Mouse (Mus musculus) lung, embryonic 15.5 days (tissue): ENCODE measurements around the gene Msrb2. TPM values are rescaled to one million over a fixed set of nuclear protein-coding genes. Genes with fewer than 3 reads are reported as not detected.

ENCODE experiments used
- ATAC-seq: fragments of 200-750 bp; cut with Nextera tagmentation; 2 replicates; pipeline ENCODE4 v1.8.0; 2017; ENCODE audit warnings: moderate number of reproducible peaks, borderline replicate concordance; ENCODE audit not compliant: low FRiP score, low TSS enrichment; ENCODE audit errors: extremely low read depth
- H3K27ac ChIP-seq: fragments of 300-500 bp; sonication (generic); 2 replicates; pipeline ENCODE4 v1.5.1; 2015; ENCODE audit warnings: moderate library complexity, mild to moderate bottlenecking, inconsistent platforms
- H3K27me3 ChIP-seq: fragments of 300-500 bp; sonication (generic); 2 replicates; pipeline ENCODE4 v1.6.1; 2015; ENCODE audit warnings: inconsistent platforms
- H3K36me3 ChIP-seq: fragments of 300-500 bp; sonication (generic); 2 replicates; pipeline ENCODE4 v1.6.1; 2015; ENCODE audit warnings: inconsistent platforms
- H3K4me1 ChIP-seq: fragments of 300-500 bp; sonication (generic); 2 replicates; pipeline ENCODE4 v1.6.1; 2015; ENCODE audit warnings: inconsistent platforms
- H3K4me2 ChIP-seq: fragments of 300-500 bp; sonication (generic); 2 replicates; pipeline ENCODE4 v1.6.1; 2015; ENCODE audit warnings: inconsistent platforms, mild to moderate bottlenecking, moderate library complexity
- H3K4me3 ChIP-seq: fragments of 300-500 bp; sonication (generic); 2 replicates; pipeline ENCODE4 v1.5.1; 2015; ENCODE audit warnings: mild to moderate bottlenecking, inconsistent platforms
- H3K9ac ChIP-seq: fragments of 300-500 bp; sonication (generic); 2 replicates; pipeline ENCODE4 v1.6.1; 2015; ENCODE audit warnings: inconsistent platforms
- H3K9me3 ChIP-seq: fragments of 300-500 bp; sonication (generic); 2 replicates; pipeline ENCODE4 v1.6.1; 2016; ENCODE audit warnings: inconsistent platforms
- WGBS: fragments of 180-500 bp; shearing (Covaris S2); methylation state at CpG from one replicate; pipeline ENCODE4 v1.1.7; 2015; 5-methylcytosine and 5-hydroxymethylcytosine counted together
- polyA plus RNA-seq: library from polyadenylated mRNA; unstranded; fragments of >200 nt; fragmentation: Nextera tagmentation; extraction: Ambion mirVana; gene quantifications from 2 replicates; pipeline ENCODE4 v1.2.1, GENCODE M21; 2015

Msrb2 gene
- polyA plus RNA-seq, 1 experiment from 2014 or later = 31.9 TPM

DNA sequence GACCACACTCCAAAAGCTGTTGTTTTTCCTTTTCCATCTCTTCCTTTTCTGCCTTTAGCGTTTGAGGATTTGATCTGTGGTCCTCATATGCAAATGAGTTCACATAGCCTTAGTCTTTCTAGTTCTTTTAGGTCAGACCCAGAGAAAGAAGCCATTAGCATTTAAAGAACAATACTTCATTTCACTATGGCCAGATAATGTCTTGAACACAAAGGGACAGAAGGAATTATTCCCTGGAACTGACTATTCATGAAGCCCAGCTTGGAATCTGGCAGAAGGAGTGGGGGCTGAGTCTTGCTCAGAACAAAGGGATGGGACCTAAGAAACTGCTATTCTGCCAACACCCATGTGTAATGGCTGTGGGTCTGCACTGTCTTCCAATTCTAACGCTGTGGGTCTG, 21.6 kb downstream of the Msrb2 start:
- no peaks in the 10 kb centered on the region for H3K4me1 ChIP-seq
- WGBS = 41% methylated on average over 2 of the region's 2 CpGs
- no peak overlapping the region for H3K9ac ChIP-seq
- no peak overlapping the region for H3K4me2 ChIP-seq
- H3K27ac ChIP-seq = no peak overlapping the region
- no peak for ATAC-seq
- H3K36me3 ChIP-seq = no peaks in the 10 kb centered on the region
- no peaks in the 10 kb centered on the region for H3K9me3 ChIP-seq
- H3K4me3 ChIP-seq = no peak overlapping the region
- H3K27me3 ChIP-seq = no peaks in the 10 kb centered on the region

DNA sequence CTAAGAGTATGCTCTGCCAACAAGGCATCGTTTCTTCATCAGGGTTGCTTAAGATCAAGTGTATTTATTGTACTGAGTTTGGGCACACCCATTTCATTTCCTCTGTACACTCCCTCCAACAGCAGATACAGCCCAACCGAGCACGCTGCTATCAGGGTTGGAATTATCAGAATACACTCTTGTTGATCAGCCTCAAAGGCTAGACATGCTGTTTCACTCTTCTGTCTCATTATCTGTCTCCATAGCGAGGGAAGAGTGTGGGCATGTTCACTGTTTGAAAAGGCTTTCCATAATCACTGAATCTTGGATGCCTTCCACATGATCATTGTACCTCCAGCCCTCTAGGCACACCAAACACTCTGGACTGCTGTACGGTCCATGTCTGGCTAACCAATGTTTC, 34.2 kb downstream of the Msrb2 start:
- no peak overlapping the region for H3K4me3 ChIP-seq
- H3K9me3 ChIP-seq = no peaks in the 10 kb centered on the region
- H3K27me3 ChIP-seq = no peaks in the 10 kb centered on the region
- H3K9ac ChIP-seq = no peak overlapping the region
- WGBS = 39% methylated on average over 5 of the region's 5 CpGs
- no peaks in the 10 kb centered on the region for H3K4me1 ChIP-seq
- H3K4me2 ChIP-seq = no peak overlapping the region
- no peaks in the 10 kb centered on the region for H3K36me3 ChIP-seq
- ATAC-seq = 0 out of 2 replicates have a peak, but pooled peaks have one; percentile 50
- H3K27ac ChIP-seq = no peak overlapping the region

DNA sequence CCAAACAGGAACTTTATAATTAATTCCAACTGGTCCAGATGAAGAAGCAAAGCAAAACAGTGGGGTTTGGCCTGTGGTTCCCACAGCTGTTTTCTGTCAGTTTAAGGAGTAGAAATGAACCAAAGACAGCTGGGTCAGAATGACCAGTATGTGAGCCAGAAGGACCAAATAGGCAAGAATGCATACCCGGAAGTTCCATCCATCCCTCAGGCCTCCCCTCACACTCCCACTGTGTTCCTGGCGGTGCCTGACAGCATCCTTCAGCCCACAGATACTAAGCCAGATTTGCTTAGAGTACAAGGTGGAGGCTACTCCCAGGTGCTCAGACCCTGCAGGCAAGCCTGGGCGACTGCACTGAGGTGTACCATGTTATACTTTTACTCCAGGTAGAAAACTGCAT, 35.3 kb downstream of the Msrb2 start:
- Histone ChIP-seq H3K9me3 (no peaks in the 10 kb centered on the region), H3K4me2 (no peak overlapping the region), H3K27me3 (no peaks in the 10 kb centered on the region), H3K36me3 (no peaks in the 10 kb centered on the region), H3K27ac (no peak overlapping the region), H3K4me1 (no peaks in the 10 kb centered on the region), H3K4me3 (no peak overlapping the region), H3K9ac (no peak overlapping the region)
- ATAC-seq = peak; percentile 71; the same call in 1 of the 2 replicates
- WGBS = 44% methylated on average over 3 of the region's 3 CpGs

- Histone ChIP-seq H3K4me1 (0 out of 2 replicates have a peak, but pooled peaks cover 6% of the 10 kb centered on the region), H3K27me3 (no peaks in the 10 kb centered on the region; the same call in 1 of the 2 replicates), H3K4me3 (peak overlapping the region; percentile 26), H3K4me2 (peak overlapping the region; percentile 51), H3K9me3 (no peaks in the 10 kb centered on the region), H3K36me3 (no peaks in the 10 kb centered on the region), H3K27ac (no peak overlapping the region), H3K9ac (no peak overlapping the region)
- 19% methylated on average over 19 of the region's 19 CpGs for WGBS
- no peak; the same call in 1 of the 2 replicates for ATAC-seq
Measured at GRCm38 (mm10) chr2:19414222-19414965, 43.2 kb downstream of the Msrb2 start.

DNA sequence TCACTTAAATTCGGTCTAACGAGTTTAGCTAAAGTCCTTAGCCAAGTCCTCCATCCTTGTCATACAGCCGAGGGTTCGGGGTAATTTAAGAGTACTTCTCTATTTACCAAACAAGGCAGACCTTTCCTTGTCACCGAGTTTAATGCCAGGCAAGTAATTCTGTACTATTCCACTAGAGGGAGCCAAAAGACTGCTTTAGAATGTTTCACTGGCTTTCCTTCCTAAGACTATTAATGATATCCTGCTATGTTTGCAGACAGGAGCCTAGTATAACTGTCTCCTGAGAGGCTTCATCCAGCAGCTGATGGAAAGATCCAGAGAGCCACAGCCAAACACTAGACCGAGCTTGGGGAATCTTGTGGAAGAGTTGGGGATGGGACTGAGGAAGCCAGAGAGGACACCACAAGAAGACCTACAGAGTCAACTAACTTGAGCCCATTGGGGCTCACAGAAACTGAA, 43.9 kb downstream of the Msrb2 start:
- Histone ChIP-seq H3K9ac (no peak overlapping the region), H3K9me3 (no peaks in the 10 kb centered on the region), H3K4me2 (peak overlapping the region; percentile 51), H3K27me3 (no peaks in the 10 kb centered on the region; the same call in 1 of the 2 replicates), H3K4me3 (peak overlapping the region; percentile 26), H3K36me3 (no peaks in the 10 kb centered on the region), H3K27ac (no peak overlapping the region), H3K4me1 (0 out of 2 replicates have a peak, but pooled peaks cover 6% of the 10 kb centered on the region)
- peak; percentile 31; the same call in 1 of the 2 replicates for ATAC-seq
- WGBS = 2% methylated on average over 6 of the region's 6 CpGs

- Histone ChIP-seq H3K27ac (no peak overlapping the region), H3K27me3 (no peaks in the 10 kb centered on the region; the same call in 1 of the 2 replicates), H3K9me3 (no peaks in the 10 kb centered on the region), H3K4me2 (no peak overlapping the region), H3K4me3 (no peak overlapping the region), H3K36me3 (no peaks in the 10 kb centered on the region), H3K9ac (no peak overlapping the region), H3K4me1 (0 out of 2 replicates have a peak, but pooled peaks cover 6% of the 10 kb centered on the region)
- WGBS = 64% methylated on average over 6 of the region's 6 CpGs
- ATAC-seq = no peak
Measured at GRCm38 (mm10) chr2:19416066-19416465, 44.8 kb downstream of the Msrb2 start.

DNA sequence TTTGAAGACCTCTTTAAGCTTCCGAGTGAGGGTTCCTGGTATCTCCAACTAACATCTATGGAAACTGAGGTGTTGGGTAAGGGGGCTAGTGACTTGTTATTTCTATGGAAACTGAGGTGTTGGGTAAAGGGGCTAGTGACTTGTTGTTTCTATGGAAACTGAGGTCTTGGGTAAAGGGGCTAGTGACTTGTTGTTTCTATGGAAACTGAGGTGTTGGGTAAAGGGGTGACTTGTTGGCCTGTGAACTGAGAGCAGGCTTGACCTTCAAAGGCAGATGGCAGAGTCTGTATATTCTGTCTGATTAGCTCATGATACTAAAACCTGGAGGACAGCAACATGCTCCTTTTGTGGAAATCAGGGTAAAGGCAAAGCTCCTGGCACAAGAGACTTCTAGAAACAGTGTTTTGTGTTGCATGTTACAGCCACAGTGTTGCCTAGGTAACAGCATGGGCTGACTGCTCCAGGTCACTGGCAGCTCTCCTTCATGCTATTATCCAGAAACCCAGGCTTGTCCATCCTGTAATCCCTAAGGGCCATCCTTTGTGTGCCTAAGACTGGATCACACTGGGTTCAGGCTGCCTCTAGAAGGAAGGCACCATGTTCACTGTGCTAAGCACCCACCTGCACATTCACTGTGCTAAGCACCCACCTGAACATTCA, 48.6 kb downstream of the Msrb2 start:
- H3K36me3 ChIP-seq = no peaks in the 10 kb centered on the region
- no peak for ATAC-seq
- no peak overlapping the region for H3K4me3 ChIP-seq
- H3K27me3 ChIP-seq = no peaks in the 10 kb centered on the region
- 23% methylated on average over 1 of the region's 1 CpGs for WGBS
- no peaks in the 10 kb centered on the region for H3K9me3 ChIP-seq
- no peak overlapping the region for H3K27ac ChIP-seq
- no peak overlapping the region for H3K9ac ChIP-seq
- H3K4me2 ChIP-seq = no peak overlapping the region
- H3K4me1 ChIP-seq = 0 out of 2 replicates have a peak, but pooled peaks cover 1% of the 10 kb centered on the region

- no peaks in the 10 kb centered on the region for H3K4me1 ChIP-seq
- no peak overlapping the region for H3K27ac ChIP-seq
- no peaks in the 10 kb centered on the region for H3K36me3 ChIP-seq
- no peaks in the 10 kb centered on the region for H3K9me3 ChIP-seq
- H3K4me3 ChIP-seq = no peak overlapping the region
- no peak overlapping the region for H3K9ac ChIP-seq
- no peak for ATAC-seq
- no peak overlapping the region for H3K4me2 ChIP-seq
- peaks cover 6% of the 10 kb centered on the region; the same call in 1 of the 2 replicates for H3K27me3 ChIP-seq
Measured at GRCm38 (mm10) chr2:19422226-19422625, 51.0 kb downstream of the Msrb2 start.

GRCm38 (mm10) chr2:19423086-19423485, 51.8 kb downstream of the Msrb2 start:
- Histone ChIP-seq H3K27ac (no peak overlapping the region), H3K4me2 (no peak overlapping the region), H3K36me3 (no peaks in the 10 kb centered on the region), H3K9me3 (no peaks in the 10 kb centered on the region), H3K9ac (no peak overlapping the region), H3K27me3 (peaks cover 9% of the 10 kb centered on the region; the same call in 1 of the 2 replicates), H3K4me1 (no peaks in the 10 kb centered on the region), H3K4me3 (no peak overlapping the region)
- WGBS = 75% methylated on average over 6 of the region's 6 CpGs
- ATAC-seq = no peak

DNA sequence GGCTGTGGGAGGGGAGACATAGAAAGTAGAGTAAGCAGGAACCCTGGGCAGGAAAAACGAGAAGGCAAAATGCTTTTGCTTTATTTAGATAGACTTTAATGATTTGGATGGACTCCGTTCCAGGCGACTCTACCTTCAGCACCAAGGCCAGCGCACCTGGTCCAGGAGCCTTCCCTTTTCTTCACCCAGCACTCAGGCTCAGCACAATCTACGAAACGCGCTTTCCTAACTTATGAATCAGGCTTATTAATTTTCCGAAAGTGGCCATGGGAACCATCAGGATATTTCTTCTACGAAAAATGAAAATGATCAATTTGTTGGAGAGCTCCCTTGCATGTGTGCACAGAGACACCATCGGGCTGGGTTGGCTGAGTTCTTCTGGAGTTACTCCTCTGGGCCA, 57.8 kb downstream of the Msrb2 start:
- no peaks in the 10 kb centered on the region for H3K36me3 ChIP-seq
- no peak for ATAC-seq
- no peak overlapping the region for H3K27ac ChIP-seq
- H3K9ac ChIP-seq = no peak overlapping the region
- peaks cover 66% of the 10 kb centered on the region for H3K27me3 ChIP-seq
- H3K4me2 ChIP-seq = no peak overlapping the region
- no peaks in the 10 kb centered on the region for H3K9me3 ChIP-seq
- 1% methylated on average over 10 of the region's 10 CpGs for WGBS
- no peak overlapping the region for H3K4me3 ChIP-seq
- peaks cover 9% of the 10 kb centered on the region; the same call in 1 of the 2 replicates for H3K4me1 ChIP-seq

DNA sequence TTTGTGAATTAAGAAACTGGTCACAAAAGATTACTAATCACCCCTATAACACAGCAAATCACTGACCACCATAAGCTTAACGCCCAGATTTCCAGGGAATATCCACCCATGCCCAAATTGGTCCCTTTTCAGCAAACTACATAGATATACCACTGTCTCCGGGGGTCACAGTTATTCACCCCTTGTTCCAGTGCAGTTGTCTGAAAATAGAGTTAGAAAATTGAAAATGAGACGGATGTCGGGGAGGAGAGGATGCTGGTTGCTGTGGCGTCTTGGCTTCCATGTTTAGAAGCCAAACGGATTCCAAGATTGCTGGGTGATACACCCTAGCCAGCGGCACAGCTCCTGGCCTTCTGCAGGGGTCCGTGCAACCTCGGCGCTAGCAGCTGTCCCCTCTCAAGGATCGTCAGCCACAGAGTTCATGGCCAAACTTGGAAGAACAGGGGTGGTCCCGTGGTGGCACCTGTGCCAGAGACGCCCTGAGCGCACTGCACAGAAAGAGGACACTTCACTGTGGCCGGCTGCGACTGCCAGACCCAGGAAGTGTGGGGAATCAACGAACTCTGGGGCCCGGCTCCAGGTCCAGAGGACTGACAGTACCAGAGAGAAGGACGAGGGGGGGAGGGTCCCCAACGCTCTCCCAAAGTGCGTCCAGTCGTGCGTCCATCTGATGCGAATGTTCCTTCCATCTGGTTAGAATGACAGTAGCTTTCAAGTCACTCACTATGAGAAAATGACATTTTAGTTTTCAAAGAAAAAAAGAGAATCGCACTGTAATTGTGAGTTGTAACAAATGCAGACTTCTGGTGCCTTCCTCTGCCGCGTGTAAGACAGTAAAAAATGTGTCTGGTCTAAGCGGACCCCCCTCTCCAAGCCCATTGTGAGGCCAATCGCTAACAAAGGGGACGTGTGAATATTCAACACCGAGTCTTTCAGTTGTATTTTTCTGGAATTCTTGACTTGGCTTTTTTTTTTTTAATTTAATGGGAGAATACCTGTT, 58.8 kb downstream of the Msrb2 start:
- no peak overlapping the region for H3K27ac ChIP-seq
- no peak overlapping the region for H3K4me3 ChIP-seq
- no peak for ATAC-seq
- H3K9me3 ChIP-seq = no peaks in the 10 kb centered on the region
- WGBS = 4% methylated on average over 31 of the region's 31 CpGs
- H3K4me2 ChIP-seq = no peak overlapping the region
- H3K4me1 ChIP-seq = peaks cover 9% of the 10 kb centered on the region; the same call in 1 of the 2 replicates
- no peaks in the 10 kb centered on the region for H3K36me3 ChIP-seq
- no peak overlapping the region for H3K9ac ChIP-seq
- H3K27me3 ChIP-seq = peaks cover 75% of the 10 kb centered on the region
